Mouse (Mus musculus) C2C12 (cell line): ENCODE measurements at regions not wholly inside any gene's neighbourhood (a gene's known extent, or its start where the extent isn't known, plus 50 kb on each side); places are given as distances from the start of the nearest gene placed in this dataset.

Source experiments
- H3K27me3 ChIP-seq: one replicate; pipeline ENCODE4 v1.6.1; 2011; ENCODE audit not compliant: control insufficient read depth, insufficient read depth, insufficient read length
- H3K36me3 ChIP-seq: one replicate; pipeline ENCODE4 v1.6.1; 2011; ENCODE audit not compliant: control insufficient read depth, insufficient read depth
- H3K4me3 ChIP-seq: one replicate; pipeline ENCODE4 v1.5.1; 2011; ENCODE audit warnings: mild to moderate bottlenecking, control low read depth; ENCODE audit not compliant: poor library complexity, insufficient read depth, severe bottlenecking
- H3K79me2 ChIP-seq: one replicate; pipeline ENCODE4 v1.6.1; 2011; ENCODE audit not compliant: control insufficient read depth, insufficient read depth
- H3K79me3 ChIP-seq: one replicate; pipeline ENCODE4 v1.6.1; 2011; ENCODE audit warnings: low read depth, control low read depth
- H3ac ChIP-seq: one replicate; pipeline ENCODE3; 2011; ENCODE audit warnings: low read depth; ENCODE audit not compliant: control insufficient read depth, insufficient read length
- CEBPB ChIP-seq: IDR thresholded peaks from one replicate; pipeline ENCODE4 v1.6.1; 2011; ENCODE audit warnings: low read depth, mild to moderate bottlenecking, control low read depth, moderate library complexity
- CTCF ChIP-seq: IDR thresholded peaks from one replicate; pipeline ENCODE4 v1.5.1; 2011; ENCODE audit not compliant: control insufficient read depth, insufficient read depth, insufficient read length
- FOSL1 ChIP-seq: IDR thresholded peaks from one replicate; pipeline ENCODE4 v1.8.0; 2011; ENCODE audit warnings: mild to moderate bottlenecking, low read length; ENCODE audit not compliant: poor library complexity, insufficient read depth, severe bottlenecking
- MAX ChIP-seq: IDR thresholded peaks from one replicate; pipeline ENCODE4 v1.6.1; 2011; ENCODE audit warnings: mild to moderate bottlenecking, control low read depth
- MYOD1 ChIP-seq: IDR thresholded peaks from one replicate; pipeline ENCODE4 v1.6.1; 2011; ENCODE audit warnings: low read depth; ENCODE audit not compliant: control insufficient read depth, insufficient read length
- MYOG ChIP-seq: IDR thresholded peaks from one replicate; pipeline ENCODE4 v1.6.1; 2011; ENCODE audit not compliant: control insufficient read depth, insufficient read length; ENCODE audit errors: extremely low read depth
- USF1 ChIP-seq: IDR thresholded peaks from one replicate; pipeline ENCODE4 v1.6.1; 2011; ENCODE audit warnings: low read depth, mild to moderate bottlenecking, control low read depth, moderate library complexity

- no peaks in the 10 kb centered on the region for H3K27me3 ChIP-seq
- no peaks in the 10 kb centered on the region for H3K79me3 ChIP-seq
- no peak overlapping the region for H3K4me3 ChIP-seq
- H3K36me3 ChIP-seq, result no peaks in the 10 kb centered on the region
- H3ac ChIP-seq, result no peak overlapping the region
- no peaks in the 10 kb centered on the region for H3K79me2 ChIP-seq
- no peak for TF ChIP-seq CEBPB
- TF ChIP-seq FOSL1, result no peak
- TF ChIP-seq MAX, result no peak
- TF ChIP-seq MYOG, result no peak
- no peak for TF ChIP-seq CTCF
- no peak for TF ChIP-seq MYOD1
- TF ChIP-seq USF1, result no peak
Measured at GRCm38 (mm10) chr1:141375966-141376365, 1130.0 kb downstream of the Kcnt2 start.

- no peak for TF ChIP-seq MYOG
- TF ChIP-seq FOSL1, result no peak
- no peak for TF ChIP-seq MYOD1
- no peak for TF ChIP-seq CEBPB
- TF ChIP-seq MAX, result no peak
- no peak for TF ChIP-seq CTCF
- no peak for TF ChIP-seq USF1
- Histone ChIP-seq H3K79me2 (no peaks in the 10 kb centered on the region), H3K4me3 (no peak overlapping the region), H3K79me3 (no peaks in the 10 kb centered on the region), H3ac (no peak overlapping the region), H3K27me3 (no peaks in the 10 kb centered on the region), H3K36me3 (no peaks in the 10 kb centered on the region)
Measured at GRCm38 (mm10) chr1:141401334-141401733, 1155.4 kb downstream of the Kcnt2 start.

- no peak overlapping the region for H3ac ChIP-seq
- H3K36me3 ChIP-seq, result no peaks in the 10 kb centered on the region
- H3K4me3 ChIP-seq, result no peak overlapping the region
- H3K79me3 ChIP-seq, result no peaks in the 10 kb centered on the region
- H3K27me3 ChIP-seq, result no peaks in the 10 kb centered on the region
- no peaks in the 10 kb centered on the region for H3K79me2 ChIP-seq
- TF ChIP-seq MYOD1 (no peak), USF1 (no peak), CEBPB (no peak), CTCF (no peak), MYOG (no peak)
Measured at GRCm38 (mm10) chr1:141429675-141430074, 1183.7 kb downstream of the Kcnt2 start.

- TF ChIP-seq MYOG (no peak), USF1 (no peak), FOSL1 (no peak)
- Histone ChIP-seq H3K79me2 (no peaks in the 10 kb centered on the region), H3K36me3 (no peaks in the 10 kb centered on the region), H3ac (no peak overlapping the region), H3K79me3 (no peaks in the 10 kb centered on the region), H3K27me3 (no peaks in the 10 kb centered on the region), H3K4me3 (no peak overlapping the region)
Measured at GRCm38 (mm10) chr1:141430117-141430516, 1184.2 kb downstream of the Kcnt2 start.

- Histone ChIP-seq H3K79me2 (no peaks in the 10 kb centered on the region), H3K36me3 (no peaks in the 10 kb centered on the region), H3ac (no peak overlapping the region), H3K27me3 (no peaks in the 10 kb centered on the region), H3K4me3 (no peak overlapping the region), H3K79me3 (no peaks in the 10 kb centered on the region)
- TF ChIP-seq CTCF (no peak), MAX (no peak), MYOG (no peak), FOSL1 (no peak), USF1 (no peak), MYOD1 (no peak), CEBPB (no peak)
Measured at GRCm38 (mm10) chr1:141435452-141435851, 1189.5 kb downstream of the Kcnt2 start.

GRCm38 (mm10) chr1:141440234-141440633 is 1194.3 kb downstream of the Kcnt2 start:
- Histone ChIP-seq H3K27me3 (no peaks in the 10 kb centered on the region), H3ac (no peak overlapping the region), H3K79me3 (no peaks in the 10 kb centered on the region), H3K4me3 (no peak overlapping the region), H3K79me2 (no peaks in the 10 kb centered on the region), H3K36me3 (no peaks in the 10 kb centered on the region)
- no peak for TF ChIP-seq MAX

GRCm38 (mm10) chr1:141450960-141451359 is 1205.0 kb downstream of the Kcnt2 start:
- TF ChIP-seq CEBPB, result no peak
- TF ChIP-seq CTCF, result no peak
- TF ChIP-seq FOSL1, result no peak
- no peak for TF ChIP-seq MYOG
- no peak for TF ChIP-seq MAX
- no peak for TF ChIP-seq MYOD1
- no peak for TF ChIP-seq USF1
- Histone ChIP-seq H3K36me3 (no peaks in the 10 kb centered on the region), H3ac (no peak overlapping the region), H3K4me3 (no peak overlapping the region), H3K79me2 (no peaks in the 10 kb centered on the region), H3K79me3 (no peaks in the 10 kb centered on the region), H3K27me3 (no peaks in the 10 kb centered on the region)
